Mouse (Mus musculus) neural tube, embryonic 10.5 days (tissue): ENCODE data around the gene Sult4a1.

Experiments used
- DNase-seq: peaks from one replicate; pipeline ENCODE4 v3.0.0-alpha.2; 2017; ENCODE audit warnings: low spot score; ENCODE audit errors: extremely low spot score

The Sult4a1 gene

GRCm38 (mm10) chr15:84105105-84105923 lies at the start of gene Sult4a1:
Gene Sult4a1, minus strand, starts transcription at chr15:84105754.
- DNase-seq, result peak; percentile 42

GRCm38 (mm10) chr15:84140929-84141328 lies 35.4 kb upstream of the Sult4a1 start:
- DNase-seq, result no peak

GRCm38 (mm10) chr15:84140109-84140508 lies 34.6 kb upstream of the Sult4a1 start:
- no peak for DNase-seq

GRCm38 (mm10) chr15:84139592-84140005 lies 34.0 kb upstream of the Sult4a1 start:
- DNase-seq, result no peak

GRCm38 (mm10) chr15:84136473-84137415 lies 31.2 kb upstream of the Sult4a1 start:
- DNase-seq, result peak; percentile 33

- DNase-seq, result peak; percentile 36
Observed at GRCm38 (mm10) chr15:84135472-84135871, 29.9 kb upstream of the Sult4a1 start.

GRCm38 (mm10) chr15:84133440-84133839 lies 27.9 kb upstream of the Sult4a1 start:
- DNase-seq, result no peak

- no peak for DNase-seq
Observed at GRCm38 (mm10) chr15:84131971-84132370, 26.4 kb upstream of the Sult4a1 start.

- DNase-seq, result no peak
Observed at GRCm38 (mm10) chr15:84131096-84131786, 25.7 kb upstream of the Sult4a1 start.

- DNase-seq, result no peak
Observed at GRCm38 (mm10) chr15:84126871-84127270, 21.3 kb upstream of the Sult4a1 start.

- DNase-seq, result no peak
Observed at GRCm38 (mm10) chr15:84126447-84126846, 20.9 kb upstream of the Sult4a1 start.

- DNase-seq, result no peak
Observed at GRCm38 (mm10) chr15:84124086-84124485, 18.5 kb upstream of the Sult4a1 start.

GRCm38 (mm10) chr15:84123075-84123474 lies 17.5 kb upstream of the Sult4a1 start, which contains the start of gene Pnpla5:
Gene Pnpla5, minus strand, starts transcription at chr15:84123175.
- no peak for DNase-seq

GRCm38 (mm10) chr15:84121036-84121435 lies 15.5 kb upstream of the Sult4a1 start:
- no peak for DNase-seq

- DNase-seq, result peak; percentile 32
Observed at GRCm38 (mm10) chr15:84120612-84121011, 15.1 kb upstream of the Sult4a1 start.

- no peak for DNase-seq
Observed at GRCm38 (mm10) chr15:84116466-84116865, 10.9 kb upstream of the Sult4a1 start.

- no peak for DNase-seq
Observed at GRCm38 (mm10) chr15:84115727-84116126, 10.2 kb upstream of the Sult4a1 start.

- DNase-seq, result no peak
Observed at GRCm38 (mm10) chr15:84113873-84114272, 8.3 kb upstream of the Sult4a1 start.

- DNase-seq, result peak; percentile 50
Observed at GRCm38 (mm10) chr15:84108899-84109298, 3.3 kb upstream of the Sult4a1 start.

- no peak for DNase-seq
Observed at GRCm38 (mm10) chr15:84105924-84106500, 458 bp upstream of the Sult4a1 start.

- no peak for DNase-seq
Observed at GRCm38 (mm10) chr15:84104626-84105025, 928 bp downstream of the Sult4a1 start.
